Mouse (Mus musculus) ES-Bruce4 (cell line): ENCODE data around the gene Rab5if.

Source experiments
- CTCF ChIP-seq: IDR thresholded peaks from one replicate; pipeline ENCODE4 v1.8.1; 2011; ENCODE audit warnings: low read depth, low read length
- EP300 ChIP-seq: IDR thresholded peaks from 2 replicates; pipeline ENCODE4 v1.6.1; 2011; ENCODE audit warnings: low read depth, low read length; ENCODE audit not compliant: insufficient read depth
- POLR2A ChIP-seq: IDR thresholded peaks from one replicate; pipeline ENCODE4 v1.8.1; 2011; ENCODE audit warnings: low read length; ENCODE audit not compliant: insufficient read depth

DNA sequence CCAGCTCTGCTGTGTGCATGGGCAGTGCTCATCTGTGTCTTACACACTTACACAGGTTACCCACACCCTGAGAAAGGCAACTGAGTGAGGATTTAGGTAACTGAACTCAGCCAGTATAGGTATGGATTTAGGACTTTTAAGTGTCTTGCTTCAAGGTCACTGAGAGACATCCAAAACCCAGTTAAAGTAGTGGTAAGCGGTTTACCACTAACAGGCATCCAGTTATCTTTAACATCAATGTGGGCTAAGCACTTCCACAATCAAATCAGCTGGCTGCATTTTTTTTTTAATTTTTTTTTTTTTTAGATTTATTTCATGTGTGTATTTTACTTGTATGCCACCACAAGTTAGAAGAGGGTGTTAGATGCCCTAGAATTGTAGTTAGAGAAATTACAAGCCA, 6.6 kb upstream of the Rab5if start:
- TF ChIP-seq POLR2A (no peak), EP300 (no peak), CTCF (no peak)
